Comparison of ENCODE assay signal across 9 mouse cellular contexts in the genomic region with DNA sequence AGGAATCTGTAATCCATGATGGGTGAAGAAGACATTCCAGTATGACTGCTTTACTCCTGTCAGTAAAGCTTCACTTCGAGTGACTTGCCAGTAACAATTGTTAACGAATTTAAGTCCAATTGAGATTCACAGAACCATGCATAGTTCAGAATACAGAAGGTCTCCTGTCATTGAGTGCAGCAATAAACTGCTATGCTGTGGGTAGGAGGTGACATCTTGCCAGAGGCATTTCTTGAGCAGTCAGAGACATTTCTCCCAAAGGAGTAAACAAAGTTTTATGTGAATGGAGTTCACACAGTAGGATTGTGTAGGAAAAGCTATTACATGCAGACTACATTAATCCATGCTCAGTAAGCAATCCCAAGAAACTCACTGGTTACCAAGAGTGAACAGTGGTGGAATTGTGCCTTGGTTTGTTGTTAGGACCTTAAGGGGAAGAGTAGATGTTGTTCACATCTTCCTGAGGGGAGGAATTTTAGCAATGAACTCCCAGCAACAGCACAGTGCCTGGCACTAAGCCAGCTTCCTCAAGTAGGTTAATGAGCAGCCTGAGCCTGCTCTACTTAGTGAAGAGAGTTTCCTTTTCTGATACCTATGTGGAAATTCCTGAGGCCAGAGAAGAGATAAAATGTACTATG.
DNase-seq lines count a peak whose midpoint lies in the region; ATAC-seq and TF ChIP-seq lines count a peak whose summit lies in the region.
"Had no signal": no experiment of that assay in that cellular context is flagged by ENCODE, and none has a peak within 500 bp of the region (broad histone marks: within the 10 kb centered on the region; RNA-seq: fewer than 3 reads in every experiment).

No protein-coding gene starts in this region.

- no peak for TF ChIP-seq CTCF in midbrain, postnatal 0 days (IDR thresholded peaks at IDR 0.05)

- H3K4me2 ChIP-seq in forebrain, embryonic 11.5 days (ENCODE audit: low read depth, low read length, severe bottlenecking), result no peak overlapping the region
- no peak overlapping the region for H3K4me2 ChIP-seq in midbrain, postnatal 0 days (ENCODE audit: low read depth, low read length, poor library complexity, severe bottlenecking)
- no peak overlapping the region for H3K4me2 ChIP-seq in midbrain, embryonic 16.5 days (ENCODE audit: low read length)

- H3K27ac ChIP-seq in forebrain, embryonic 11.5 days (ENCODE audit: low read depth, low read length), result no peak overlapping the region
- no peak overlapping the region for H3K27ac ChIP-seq in forebrain, embryonic 10.5 days
- H3K27ac ChIP-seq in midbrain, postnatal 0 days (ENCODE audit: low read depth, low read length), result no peak overlapping the region
- no peak overlapping the region for H3K27ac ChIP-seq in midbrain, embryonic 16.5 days (ENCODE audit: low read length)

- 71% methylated on average over 2 of the region's 2 CpGs for WGBS in forebrain, embryonic 11.5 days
- 60% methylated on average over 2 of the region's 2 CpGs for WGBS in forebrain, embryonic 10.5 days
- WGBS in midbrain, postnatal 0 days, result 66% methylated on average over 2 of the region's 2 CpGs
- WGBS in midbrain, embryonic 16.5 days, result 70% methylated on average over 2 of the region's 2 CpGs

- no peaks in the 10 kb centered on the region for H3K27me3 ChIP-seq in forebrain, embryonic 11.5 days (ENCODE audit: control insufficient read depth, insufficient read depth, low read length)
- no peaks in the 10 kb centered on the region for H3K27me3 ChIP-seq in forebrain, embryonic 10.5 days (ENCODE audit: poor library complexity, severe bottlenecking)
- no peaks in the 10 kb centered on the region for H3K27me3 ChIP-seq in midbrain, postnatal 0 days (ENCODE audit: insufficient read depth, low read length)
- no peaks in the 10 kb centered on the region for H3K27me3 ChIP-seq in midbrain, embryonic 16.5 days (ENCODE audit: control insufficient read depth, insufficient read depth, low read depth, low read length)

- no peaks in the 10 kb centered on the region for H3K36me3 ChIP-seq in forebrain, embryonic 11.5 days (ENCODE audit: control insufficient read depth, insufficient read depth, low read length)
- no peaks in the 10 kb centered on the region for H3K36me3 ChIP-seq in forebrain, embryonic 10.5 days (replicated peaks)
- H3K36me3 ChIP-seq in midbrain, postnatal 0 days (ENCODE audit: insufficient read depth, low read length), result no peaks in the 10 kb centered on the region
- H3K36me3 ChIP-seq in midbrain, embryonic 16.5 days (ENCODE audit: control insufficient read depth, insufficient read depth, low read length), result no peaks in the 10 kb centered on the region

- no peaks in the 10 kb centered on the region for H3K4me1 ChIP-seq in forebrain, embryonic 11.5 days (replicated peaks; ENCODE audit: control insufficient read depth, insufficient read depth, low read length)
- no peaks in the 10 kb centered on the region for H3K4me1 ChIP-seq in forebrain, embryonic 10.5 days
- no peaks in the 10 kb centered on the region for H3K4me1 ChIP-seq in midbrain, postnatal 0 days (ENCODE audit: insufficient read depth, low read length)
- H3K4me1 ChIP-seq in midbrain, embryonic 16.5 days (ENCODE audit: control insufficient read depth, insufficient read depth, low read length), result no peaks in the 10 kb centered on the region

- H3K9ac ChIP-seq in forebrain, embryonic 11.5 days (ENCODE audit: low read length), result no peak overlapping the region
- H3K9ac ChIP-seq in midbrain, postnatal 0 days (replicated peaks; ENCODE audit: low read length, poor library complexity, severe bottlenecking), result no peak overlapping the region
- H3K9ac ChIP-seq in midbrain, embryonic 16.5 days (ENCODE audit: low read depth, low read length), result no peak overlapping the region

- no peak for DNase-seq in forebrain, embryonic 11.5 days (ENCODE audit: low spot score)
- DNase-seq in forebrain, embryonic 10.5 days (ENCODE audit: extremely low spot score, low spot score), result no peak
- peak; percentile 48 for DNase-seq in midbrain, postnatal 0 days (ENCODE audit: low spot score)
- peak; percentile 12 to 46 for DNase-seq in kidney, adult 8-10 months
- DNase-seq in right cerebral cortex, adult 2 months (ENCODE audit: low spot score in 2 of 2), result peak; percentile 17 to 25
- no peak for DNase-seq in urinary bladder, postnatal 25 days (ENCODE audit: low spot score)
- DNase-seq: adrenal gland, adult 2 months had no signal

- no peaks in the 10 kb centered on the region for H3K9me3 ChIP-seq in forebrain, embryonic 11.5 days (ENCODE audit: control insufficient read depth, low read length)
- H3K9me3 ChIP-seq in forebrain, embryonic 10.5 days, result no peaks in the 10 kb centered on the region
- no peaks in the 10 kb centered on the region for H3K9me3 ChIP-seq in midbrain, postnatal 0 days (ENCODE audit: low read length)
- H3K9me3 ChIP-seq in midbrain, embryonic 16.5 days (replicated peaks; ENCODE audit: control insufficient read depth, low read length, poor library complexity, severe bottlenecking), result no peaks in the 10 kb centered on the region

- H3K4me3 ChIP-seq in forebrain, embryonic 11.5 days (ENCODE audit: low read depth, low read length), result no peak overlapping the region
- no peak overlapping the region for H3K4me3 ChIP-seq in forebrain, embryonic 10.5 days
- H3K4me3 ChIP-seq in midbrain, postnatal 0 days (ENCODE audit: low read depth, low read length), result no peak overlapping the region
- H3K4me3 ChIP-seq in midbrain, embryonic 16.5 days (ENCODE audit: low read depth, low read length), result no peak overlapping the region

- ATAC-seq in forebrain, embryonic 11.5 days (replicated peaks; ENCODE audit: low FRiP score), result peak; percentile 44; the same call in 1 of the 2 replicates
- ATAC-seq in midbrain, postnatal 0 days (ENCODE audit: low FRiP score), result no peak
- no peak for ATAC-seq in midbrain, embryonic 16.5 days
- ATAC-seq in erythroid progenitor cell, adult 5-6 weeks (replicated peaks; ENCODE audit: low FRiP score, poor library complexity, severe bottlenecking), result no peak

Comparison
In these comparisons a context has a peak if more than half of its experiments do, and no peak if none do; other contexts are left out.
1. DNase-seq: peak in midbrain, postnatal 0 days (single experiment), kidney, adult 8-10 months (2 of 2) and right cerebral cortex, adult 2 months (2 of 2); none in forebrain, embryonic 11.5 days (single experiment), forebrain, embryonic 10.5 days (single experiment) and urinary bladder, postnatal 25 days (single experiment).